Mouse (Mus musculus) spleen, postnatal 14 days (tissue): ENCODE measurements around the gene Orc1.

ENCODE experiments used
- DNase-seq, 2 experiments: peaks; one replicate each; pipeline ENCODE4 v3.0.0; 2021 to 2022; ENCODE audit warnings: low spot score in 2 of 2

The Orc1 gene

GRCm38 (mm10) chr4:108635101-108635500 lies 55.9 kb downstream of the Orc1 start:
- no peak for DNase-seq

DNA sequence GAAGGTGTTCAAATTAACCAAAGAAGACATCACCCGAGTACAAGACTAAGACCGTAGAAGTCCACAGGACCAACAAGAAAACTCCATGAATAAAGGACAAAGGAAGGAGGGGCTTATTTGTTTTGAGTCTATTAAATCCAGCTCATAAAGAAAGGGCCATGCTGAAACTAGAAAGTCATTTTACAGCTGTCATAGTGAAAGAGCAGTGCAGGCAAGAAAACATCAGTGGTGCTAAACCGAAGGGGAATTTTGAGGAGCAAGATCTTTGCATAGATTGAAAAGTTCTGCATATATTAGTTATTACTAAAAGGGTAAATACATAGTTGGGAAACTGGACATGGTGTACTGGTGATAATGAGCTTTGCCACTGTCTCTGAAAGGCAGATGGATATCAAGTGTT lies 58.5 kb downstream of the Orc1 start:
- DNase-seq = no peak

- DNase-seq = no peak
These were observed 59.5 kb downstream of the Orc1 start for GRCm38 (mm10) chr4:108638752-108639151.

DNA sequence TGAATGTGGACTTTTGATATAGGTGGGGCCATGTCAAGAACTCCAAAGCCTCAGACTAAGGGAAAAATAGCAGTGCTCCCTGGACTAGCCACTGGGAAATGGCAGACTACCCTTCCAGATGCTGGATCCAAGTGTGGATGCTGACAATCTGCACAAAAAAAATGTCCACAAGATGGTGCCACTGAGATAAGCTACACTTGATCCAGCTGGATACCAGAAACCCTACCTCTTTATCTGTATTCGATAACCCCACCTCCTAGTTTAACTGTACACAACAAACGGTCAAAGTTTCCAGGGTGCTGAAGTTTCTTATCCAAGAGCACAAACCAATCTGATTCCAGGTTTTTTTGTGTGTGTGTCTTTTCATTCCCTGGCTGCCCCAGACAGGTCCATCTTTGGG lies 85.2 kb downstream of the Orc1 start:
- DNase-seq = no peak
